9 mouse cellular contexts compared by ENCODE assay signal in genomic region chr6:31596346-31597135, GRCm38 (mm10). TPM values are rescaled to one million over a fixed set of nuclear protein-coding genes. Genes with fewer than 3 reads are reported as not detected.
DNase-seq lines count a peak whose midpoint lies in the region; ATAC-seq and TF ChIP-seq lines count a peak whose summit lies in the region.
"Had no signal": no experiment of that assay in that cellular context is flagged by ENCODE, and none has a peak within 500 bp of the region (broad histone marks: within the 10 kb centered on the region; RNA-seq: fewer than 3 reads in every experiment).

No protein-coding gene starts in this region.

- H3K27me3 ChIP-seq in E14TG2a.4 (ENCODE audit: insufficient read depth, low read length): peaks cover 9% of the 10 kb centered on the region; the same call in 1 of the 2 replicates
- H3K27me3 ChIP-seq in intestine, postnatal 0 days (replicated peaks; ENCODE audit: control insufficient read depth, insufficient read depth, low read length): no peaks in the 10 kb centered on the region
- H3K27me3 ChIP-seq in limb, embryonic 13.5 days: no peaks in the 10 kb centered on the region
- no peaks in the 10 kb centered on the region for H3K27me3 ChIP-seq in neural tube, embryonic 14.5 days (ENCODE audit: control insufficient read depth, insufficient read depth, low read length)
- H3K27me3 ChIP-seq: Patski had no signal

- peak overlapping the region; percentile 20; the same call in 1 of the 2 replicates for H3K4me3 ChIP-seq in E14TG2a.4 (replicated peaks; ENCODE audit: low read length)
- no peak overlapping the region for H3K4me3 ChIP-seq in intestine, postnatal 0 days (ENCODE audit: low read depth, low read length)
- no peak overlapping the region for H3K4me3 ChIP-seq in limb, embryonic 13.5 days
- H3K4me3 ChIP-seq in neural tube, embryonic 14.5 days (ENCODE audit: low read depth, low read length): no peak overlapping the region

- no peak overlapping the region for H3K4me2 ChIP-seq in intestine, postnatal 0 days (replicated peaks; ENCODE audit: low read depth)
- no peak overlapping the region for H3K4me2 ChIP-seq in limb, embryonic 13.5 days (replicated peaks)
- H3K4me2 ChIP-seq in neural tube, embryonic 14.5 days (ENCODE audit: low read depth, low read length): peak overlapping the region; percentile 4; the same call in 1 of the 2 replicates

- peaks cover 61% of the 10 kb centered on the region for H3K4me1 ChIP-seq in E14TG2a.4 (replicated peaks; ENCODE audit: low read depth, low read length)
- peaks cover 4% of the 10 kb centered on the region; the same call in 1 of the 2 replicates for H3K4me1 ChIP-seq in intestine, postnatal 0 days (replicated peaks; ENCODE audit: control insufficient read depth, insufficient read depth, low read length)
- peaks cover 34% of the 10 kb centered on the region for H3K4me1 ChIP-seq in limb, embryonic 13.5 days
- H3K4me1 ChIP-seq in neural tube, embryonic 14.5 days (ENCODE audit: control insufficient read depth, insufficient read depth, low read length): peaks cover 14% of the 10 kb centered on the region

- ATAC-seq in intestine, postnatal 0 days: peak; percentile 25; the same call in 1 of the 2 replicates
- peak; percentile 69; the same call in 1 of the 2 replicates for ATAC-seq in limb, embryonic 13.5 days (ENCODE audit: low FRiP score, low read depth)
- ATAC-seq in neural tube, embryonic 14.5 days (ENCODE audit: low read depth): peak; percentile 85
- no peak for ATAC-seq in erythroid progenitor cell, adult 5-6 weeks (replicated peaks; ENCODE audit: low FRiP score, poor library complexity, severe bottlenecking)
- ATAC-seq: Patski had no signal

- H3K9ac ChIP-seq in intestine, postnatal 0 days (ENCODE audit: low read depth, low read length): no peak overlapping the region
- no peak overlapping the region for H3K9ac ChIP-seq in limb, embryonic 13.5 days
- peak overlapping the region; percentile 17; the same call in 1 of the 2 replicates for H3K9ac ChIP-seq in neural tube, embryonic 14.5 days (replicated peaks; ENCODE audit: low read depth, low read length)

- no peak for TF ChIP-seq CTCF in E14TG2a.4 (conservative IDR thresholded peaks at IDR 0.05; ENCODE audit: low read length)
- TF ChIP-seq CTCF in intestine, postnatal 0 days (IDR thresholded peaks at IDR 0.05; ENCODE audit: low read depth): no peak

- 0 out of 2 replicates have a peak overlapping the region, but pooled peaks have one; percentile 7 for H3K27ac ChIP-seq in intestine, postnatal 0 days (ENCODE audit: low read depth, low read length)
- H3K27ac ChIP-seq in limb, embryonic 13.5 days: no peak overlapping the region
- H3K27ac ChIP-seq in neural tube, embryonic 14.5 days (ENCODE audit: low read depth, low read length): peak overlapping the region; percentile 77

- DNase-seq in embryo, embryonic 10.5 days (ENCODE audit: low spot score): peak; percentile 86
- DNase-seq in heart, adult 18-20 months: peak; percentile 52 to 66
- DNase-seq in cerebellum, adult 11-12 months: no peak

- WGBS in intestine, postnatal 0 days: 25% methylated on average over 20 of the region's 20 CpGs
- WGBS in limb, embryonic 13.5 days: 21% methylated on average over 20 of the region's 20 CpGs
- WGBS in neural tube, embryonic 14.5 days: 6% methylated on average over 20 of the region's 20 CpGs

- H3K9me3 ChIP-seq in E14TG2a.4 (ENCODE audit: low read length): no peaks in the 10 kb centered on the region
- no peaks in the 10 kb centered on the region for H3K9me3 ChIP-seq in intestine, postnatal 0 days (ENCODE audit: control insufficient read depth)
- no peaks in the 10 kb centered on the region for H3K9me3 ChIP-seq in limb, embryonic 13.5 days
- no peaks in the 10 kb centered on the region for H3K9me3 ChIP-seq in neural tube, embryonic 14.5 days (ENCODE audit: control insufficient read depth, low read length)

- H3K36me3 ChIP-seq in E14TG2a.4 (ENCODE audit: insufficient read depth, low read length): no peaks in the 10 kb centered on the region
- H3K36me3 ChIP-seq in intestine, postnatal 0 days (ENCODE audit: control insufficient read depth, insufficient read depth): no peaks in the 10 kb centered on the region
- no peaks in the 10 kb centered on the region for H3K36me3 ChIP-seq in limb, embryonic 13.5 days
- H3K36me3 ChIP-seq in neural tube, embryonic 14.5 days (ENCODE audit: control insufficient read depth, insufficient read depth, low read length): no peaks in the 10 kb centered on the region

RNA-seq across cellular contexts. Expression of gene Podxl, which starts 32.8 kb away (rescaled TPM):
- total RNA-seq in heart, adult 18-20 months (2021): 10 to 100 TPM; 54.1 to 56.9 TPM
- 27.9 and 29.0 TPM in 2 replicates for polyA plus RNA-seq in intestine, postnatal 0 days (2015; fragmentation: Nextera tagmentation; extraction: Ambion mirVana)
- 6.5 and 7.4 TPM in 2 replicates for polyA plus RNA-seq in limb, embryonic 13.5 days (2015; fragmentation: Nextera tagmentation; extraction: Ambion mirVana)
- polyA plus RNA-seq in neural tube, embryonic 14.5 days (2014; fragmentation: Nextera tagmentation; extraction: Ambion mirVana): 7.1 and 9.0 TPM in 2 replicates
- total RNA-seq in erythroid progenitor cell, adult 5-6 weeks (2015; ENCODE audit: low replicate concordance): not detected in 2 replicates
- not detected in 2 replicates for total RNA-seq in erythroid progenitor cell, adult 5-6 weeks (2017; ENCODE audit: low replicate concordance)
